Mouse (Mus musculus) intestine, embryonic 14.5 days (tissue): Measurements from ENCODE around the gene Cacng2. TPM values are rescaled to one million over a fixed set of nuclear protein-coding genes. Genes with fewer than 3 reads are reported as not detected.
"Not testable (repeated sequence)": the region's sequence is repeated elsewhere in the genome, so short reads cannot be mapped to it uniquely, and the experiment has no call there.

ENCODE experiments used
- ATAC-seq: fragments of 200-750 bp; cut with Nextera tagmentation; replicated peaks from 2 replicates; pipeline ENCODE4 v1.8.0; 2017; ENCODE audit warnings: low read depth, moderate number of reproducible peaks, moderate TSS enrichment, moderate library complexity; ENCODE audit not compliant: low FRiP score, low TSS enrichment
- DNase-seq: peaks from one replicate; pipeline ENCODE4 v3.0.0-alpha.2; 2018; ENCODE audit warnings: low spot score
- H3K27ac ChIP-seq: fragments of 300-500 bp; sonication (generic); 2 replicates; pipeline ENCODE4 v1.5.1; 2014; ENCODE audit warnings: low read depth, mild to moderate bottlenecking, control low read depth
- H3K27me3 ChIP-seq: fragments of 300-500 bp; sonication (generic); replicated peaks from 2 replicates; pipeline ENCODE4 v1.6.1; 2014; ENCODE audit warnings: low read length, control low read depth; ENCODE audit not compliant: control insufficient read depth, insufficient read depth
- H3K36me3 ChIP-seq: fragments of 300-500 bp; sonication (generic); 2 replicates; pipeline ENCODE4 v1.6.1; 2014; ENCODE audit warnings: low read length, control low read depth; ENCODE audit not compliant: control insufficient read depth, insufficient read depth
- H3K4me1 ChIP-seq: fragments of 300-500 bp; sonication (generic); replicated peaks from 2 replicates; pipeline ENCODE4 v1.6.1; 2014; ENCODE audit warnings: low read length, control low read depth, mixed read lengths; ENCODE audit not compliant: control insufficient read depth, insufficient read depth
- H3K4me2 ChIP-seq: fragments of 300-500 bp; sonication (generic); 2 replicates; pipeline ENCODE4 v1.6.1; 2014; ENCODE audit warnings: low read length
- H3K4me3 ChIP-seq: fragments of 300-500 bp; sonication (generic); 2 replicates; pipeline ENCODE4 v1.5.1; 2014; ENCODE audit warnings: low read depth, low read length, control low read depth, mixed read lengths
- H3K9ac ChIP-seq: fragments of 300-500 bp; sonication (generic); 2 replicates; pipeline ENCODE4 v1.6.1; 2014; ENCODE audit warnings: mild to moderate bottlenecking, low read length
- H3K9me3 ChIP-seq: fragments of 300-500 bp; sonication (generic); 2 replicates; pipeline ENCODE4 v1.6.1; 2016; ENCODE audit warnings: low read length, control low read depth; ENCODE audit not compliant: control insufficient read depth
- WGBS: fragments of 180-500 bp; shearing (Covaris S2); extraction: QIAGEN DNeasy Blood & Tissue Kit; methylation state at CpG from one replicate; pipeline ENCODE4 v1.1.7; 2014; 5-methylcytosine and 5-hydroxymethylcytosine counted together
- polyA plus RNA-seq: library from polyadenylated mRNA; unstranded; fragments of >200 nt; fragmentation: Nextera tagmentation; extraction: Ambion mirVana; gene quantifications from 2 replicates; pipeline ENCODE4 v1.2.1, GENCODE M21; 2014

The Cacng2 gene
- polyA plus RNA-seq, 1 experiment from 2014 or later, result 0.15 TPM

DNA sequence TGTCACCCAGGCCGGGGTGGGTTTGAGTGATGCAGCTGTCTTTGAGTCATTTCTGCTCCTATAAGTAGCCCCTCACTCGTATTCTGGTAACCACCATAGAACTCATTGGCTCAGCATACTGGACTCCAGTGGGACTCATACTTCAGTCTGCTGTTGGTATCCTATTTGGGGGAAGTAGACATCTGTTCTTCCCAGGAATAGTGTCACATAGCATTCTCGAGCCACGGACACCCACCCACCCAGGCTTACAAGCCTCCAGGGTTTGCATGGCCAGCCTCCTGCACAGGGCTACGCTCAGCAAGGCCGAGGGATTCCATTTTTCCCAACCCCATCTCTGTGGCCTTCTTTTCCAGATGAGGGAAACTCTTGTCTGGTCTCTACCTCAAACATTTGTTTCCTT is 93.3 kb downstream of the Cacng2 start:
- H3K36me3 ChIP-seq, result no peaks in the 10 kb centered on the region
- WGBS, result 79% methylated on average over 6 of the region's 6 CpGs
- H3K9me3 ChIP-seq, result no peaks in the 10 kb centered on the region
- no peak overlapping the region for H3K9ac ChIP-seq
- DNase-seq (no peak), ATAC-seq (no peak)
- no peaks in the 10 kb centered on the region for H3K4me1 ChIP-seq
- no peak overlapping the region for H3K27ac ChIP-seq
- no peaks in the 10 kb centered on the region for H3K27me3 ChIP-seq
- H3K4me3 ChIP-seq, result no peak overlapping the region
- no peak overlapping the region for H3K4me2 ChIP-seq

DNA sequence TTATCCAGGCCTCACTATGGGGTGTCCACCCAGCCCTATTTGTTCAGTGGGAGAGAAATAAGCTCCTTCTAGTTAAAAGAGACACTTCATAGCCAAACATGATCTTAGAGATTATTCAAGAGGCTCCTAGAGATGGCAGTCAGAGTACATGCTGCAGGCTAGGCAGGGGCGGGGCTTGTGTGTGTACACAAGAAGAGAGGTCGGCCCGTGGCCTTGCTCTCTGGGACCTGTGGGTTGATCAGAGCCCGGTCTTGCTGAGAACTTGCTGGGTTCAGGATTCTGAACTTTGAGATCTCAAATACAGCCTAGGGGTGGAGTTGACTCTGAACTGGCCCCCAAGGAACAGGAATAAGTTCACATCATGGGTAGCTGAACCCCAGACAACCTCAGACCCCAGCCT is 95.6 kb downstream of the Cacng2 start:
- H3K36me3 ChIP-seq, result no peaks in the 10 kb centered on the region
- H3K9ac ChIP-seq, result no peak overlapping the region
- no peaks in the 10 kb centered on the region for H3K4me1 ChIP-seq
- 52% methylated on average over 4 of the region's 4 CpGs for WGBS
- ATAC-seq, result no peak
- H3K4me3 ChIP-seq, result no peak overlapping the region
- no peak overlapping the region for H3K27ac ChIP-seq
- no peak for DNase-seq
- H3K9me3 ChIP-seq, result no peaks in the 10 kb centered on the region
- no peak overlapping the region for H3K4me2 ChIP-seq
- no peaks in the 10 kb centered on the region for H3K27me3 ChIP-seq

DNA sequence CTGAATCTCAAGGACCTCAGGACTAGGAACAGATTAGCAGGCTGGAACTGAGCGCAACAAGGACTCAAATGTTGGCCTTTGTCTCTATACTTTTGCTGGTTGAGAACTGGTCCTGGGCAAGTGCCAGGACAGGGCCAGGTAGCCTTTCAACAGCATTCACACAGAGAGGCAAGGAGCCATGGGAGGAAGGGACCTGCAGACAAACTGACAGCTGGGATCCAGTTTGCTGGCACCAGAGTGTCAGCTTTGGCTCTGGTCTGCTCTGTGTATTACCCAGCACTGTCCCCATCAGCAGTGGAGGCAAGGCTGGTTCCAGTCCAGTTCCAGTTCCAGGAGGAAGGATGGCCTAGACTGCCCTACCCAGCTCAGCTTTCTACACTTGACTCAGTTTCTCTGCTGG is 105.8 kb downstream of the Cacng2 start:
- WGBS, result 78% methylated on average over 1 of the region's 1 CpGs
- ATAC-seq, result no peak
- Histone ChIP-seq H3K27me3 (no peaks in the 10 kb centered on the region), H3K9me3 (no peaks in the 10 kb centered on the region), H3K27ac (no peak overlapping the region), H3K4me1 (no peaks in the 10 kb centered on the region), H3K4me3 (no peak overlapping the region), H3K9ac (no peak overlapping the region), H3K4me2 (no peak overlapping the region), H3K36me3 (no peaks in the 10 kb centered on the region)
- no peak for DNase-seq

DNA sequence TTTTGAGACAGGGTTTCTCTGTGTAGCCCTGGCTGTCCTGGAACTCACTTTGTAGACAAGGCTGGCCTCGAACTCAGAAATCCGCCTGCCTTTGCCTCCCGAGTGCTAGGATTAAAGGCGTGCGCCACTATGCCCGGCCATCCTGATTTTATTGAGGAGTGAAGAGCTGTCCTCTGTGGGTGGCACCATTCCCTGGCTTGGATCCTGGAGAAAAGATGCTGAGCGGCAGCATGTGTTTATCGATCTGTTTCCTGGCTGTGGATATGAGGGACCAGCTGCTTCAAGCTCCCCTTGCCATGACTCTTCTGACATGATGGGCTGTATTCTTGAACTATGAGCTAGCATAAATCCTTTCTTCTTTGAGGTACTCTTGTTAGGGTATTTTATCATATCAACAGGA is 111.6 kb downstream of the Cacng2 start:
- 90% methylated on average over 8 of the region's 8 CpGs for WGBS
- not testable (repeated sequence) for H3K4me1 ChIP-seq, H3K9me3 ChIP-seq, H3K4me2 ChIP-seq, H3K9ac ChIP-seq, ATAC-seq, H3K4me3 ChIP-seq, H3K27ac ChIP-seq, H3K36me3 ChIP-seq, DNase-seq, H3K27me3 ChIP-seq

DNA sequence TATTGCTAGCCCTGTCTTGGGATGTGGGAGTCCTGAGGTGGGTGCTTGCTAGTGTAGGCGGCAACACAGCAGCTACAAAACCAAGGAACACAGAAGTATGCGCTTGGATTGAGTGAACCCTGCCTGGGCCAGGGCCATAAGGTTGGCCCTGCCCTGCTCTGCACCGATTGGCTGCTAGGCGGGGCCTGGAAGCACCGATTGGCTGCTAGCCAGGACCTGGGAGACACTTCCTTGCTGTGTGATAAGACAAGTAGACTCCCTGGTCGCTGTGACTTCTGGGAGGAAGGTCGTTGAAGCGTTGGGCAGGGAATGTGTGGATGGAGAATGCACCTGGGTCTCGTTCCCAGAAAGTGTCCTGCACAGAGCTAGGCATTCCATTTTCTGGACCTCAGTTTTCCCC is 115.9 kb downstream of the Cacng2 start:
- Histone ChIP-seq H3K36me3 (no peaks in the 10 kb centered on the region), H3K27me3 (no peaks in the 10 kb centered on the region), H3K27ac (no peak overlapping the region), H3K4me3 (no peak overlapping the region), H3K9ac (no peak overlapping the region), H3K4me2 (no peak overlapping the region), H3K9me3 (no peaks in the 10 kb centered on the region), H3K4me1 (no peaks in the 10 kb centered on the region)
- DNase-seq (no peak), ATAC-seq (0 out of 2 replicates have a peak, but pooled peaks have one; percentile 64)
- WGBS, result 40% methylated on average over 9 of the region's 9 CpGs

DNA sequence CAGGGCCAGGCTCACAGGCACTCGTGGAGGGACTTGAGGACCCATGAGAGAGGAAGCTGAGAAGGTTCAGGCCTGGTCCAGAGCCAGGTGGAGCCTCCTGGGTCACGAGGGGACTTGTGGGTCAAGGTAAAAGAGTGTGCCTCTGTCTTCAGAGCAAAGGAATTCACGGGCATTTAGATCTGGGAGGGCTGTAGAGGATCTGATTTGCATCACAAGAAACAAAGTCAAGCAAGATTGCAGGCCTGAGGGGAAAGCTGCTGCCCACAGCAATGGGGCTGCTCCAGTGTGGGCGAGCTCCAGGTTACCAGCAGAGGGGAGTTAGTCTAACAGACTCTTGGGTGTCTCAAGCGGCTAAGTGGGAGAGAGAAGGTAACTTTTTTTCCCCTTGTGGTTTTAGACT is 118.4 kb downstream of the Cacng2 start:
- DNase-seq (no peak), ATAC-seq (no peak)
- Histone ChIP-seq H3K9ac (no peak overlapping the region), H3K4me1 (no peaks in the 10 kb centered on the region), H3K9me3 (no peaks in the 10 kb centered on the region), H3K4me2 (no peak overlapping the region), H3K27me3 (no peaks in the 10 kb centered on the region), H3K4me3 (no peak overlapping the region), H3K27ac (no peak overlapping the region), H3K36me3 (no peaks in the 10 kb centered on the region)
- 27% methylated on average over 5 of the region's 5 CpGs for WGBS

DNA sequence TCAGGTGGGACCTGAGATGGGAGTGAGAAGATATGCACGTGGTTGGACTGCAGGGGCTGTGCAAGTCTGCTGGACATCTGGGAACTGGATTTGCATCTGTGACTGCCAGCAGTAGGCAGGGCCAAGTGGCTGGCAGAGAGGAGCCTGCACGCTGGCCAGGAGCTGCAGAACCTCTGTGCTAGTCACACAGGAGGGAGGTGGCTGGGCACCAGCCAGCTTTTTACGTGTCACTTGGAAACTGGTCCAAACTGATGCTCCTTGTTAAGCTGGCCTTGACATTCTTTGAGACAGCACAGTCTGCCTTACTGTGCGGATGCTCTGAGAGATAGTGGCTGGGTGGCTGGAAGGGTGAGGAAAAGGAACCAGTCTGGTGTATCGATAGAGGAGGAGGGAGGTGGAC is 131.3 kb downstream of the Cacng2 start:
- 74% methylated on average over 5 of the region's 5 CpGs for WGBS
- ATAC-seq (no peak), DNase-seq (no peak)
- no peaks in the 10 kb centered on the region for H3K9me3 ChIP-seq
- H3K9ac ChIP-seq, result no peak overlapping the region
- H3K36me3 ChIP-seq, result no peaks in the 10 kb centered on the region
- H3K27me3 ChIP-seq, result no peaks in the 10 kb centered on the region
- H3K4me1 ChIP-seq, result no peaks in the 10 kb centered on the region
- H3K4me2 ChIP-seq, result no peak overlapping the region
- no peak overlapping the region for H3K4me3 ChIP-seq
- H3K27ac ChIP-seq, result no peak overlapping the region

DNA sequence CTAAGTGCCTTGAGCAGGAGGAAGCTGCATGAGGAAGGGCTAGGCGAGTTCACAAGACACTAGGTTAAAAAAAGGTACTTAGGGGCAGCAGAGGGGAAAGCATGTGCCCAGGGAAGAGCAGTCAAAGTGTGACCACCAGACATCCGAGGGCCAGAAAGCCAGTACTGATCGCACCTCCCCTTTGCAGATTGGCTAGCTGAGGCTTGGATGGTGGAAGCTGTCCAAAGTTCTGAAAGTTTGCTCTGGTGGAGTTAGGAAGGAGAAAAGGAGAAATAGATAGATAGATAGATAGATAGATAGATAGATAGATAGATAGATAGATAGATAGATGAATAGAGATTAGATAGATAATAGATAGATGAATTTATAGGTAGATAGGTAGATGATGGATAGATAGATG is 136.4 kb downstream of the Cacng2 start:
- H3K4me1 ChIP-seq, result no peaks in the 10 kb centered on the region
- 21% methylated on average over 3 of the region's 3 CpGs for WGBS
- DNase-seq, result no peak
- H3K9me3 ChIP-seq, result no peaks in the 10 kb centered on the region
- no peak for ATAC-seq
- H3K4me2 ChIP-seq, result no peak overlapping the region
- no peak overlapping the region for H3K4me3 ChIP-seq
- no peak overlapping the region for H3K27ac ChIP-seq
- no peaks in the 10 kb centered on the region for H3K36me3 ChIP-seq
- 0 out of 2 replicates have a peak, but pooled peaks cover 2% of the 10 kb centered on the region for H3K27me3 ChIP-seq
- H3K9ac ChIP-seq, result no peak overlapping the region

DNA sequence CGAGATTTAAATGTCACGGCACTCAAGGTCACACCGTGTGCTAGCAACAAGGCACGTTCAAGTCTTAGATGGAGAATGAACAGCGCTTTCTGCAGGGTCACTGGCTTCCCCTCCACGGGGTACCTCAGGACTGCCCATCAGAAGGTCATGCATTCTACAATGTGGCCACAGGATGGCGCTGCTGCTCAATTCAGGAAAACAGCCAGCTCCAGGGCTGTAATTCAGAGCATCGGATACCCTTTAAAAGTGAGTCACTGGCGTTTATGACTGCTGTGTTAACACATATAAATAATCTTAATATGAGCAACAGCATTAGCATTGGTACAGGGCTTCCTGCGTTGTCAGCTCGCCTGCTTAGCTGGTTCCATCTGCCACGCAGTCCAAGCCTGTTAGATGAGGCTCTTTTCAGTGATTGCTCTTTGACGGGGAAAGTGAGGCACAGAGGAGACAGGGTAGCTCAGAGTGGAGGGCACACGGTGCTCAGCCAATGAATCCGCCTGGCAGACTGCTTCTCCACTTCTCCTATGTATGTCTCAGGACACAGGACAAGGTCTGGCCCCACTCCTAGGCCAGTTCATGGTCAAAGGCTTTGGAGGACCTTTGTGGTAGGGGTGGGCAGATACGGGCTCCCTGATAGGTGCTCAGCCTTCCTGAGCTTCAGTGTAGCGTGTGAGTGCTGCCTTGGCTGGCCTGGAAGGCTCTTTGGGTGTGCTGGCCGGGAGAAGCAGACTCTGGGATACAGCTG is 137.5 kb downstream of the Cacng2 start:
- Histone ChIP-seq H3K36me3 (no peaks in the 10 kb centered on the region), H3K4me1 (no peaks in the 10 kb centered on the region), H3K4me3 (no peak overlapping the region), H3K27ac (no peak overlapping the region), H3K9me3 (no peaks in the 10 kb centered on the region), H3K4me2 (no peak overlapping the region), H3K27me3 (0 out of 2 replicates have a peak, but pooled peaks cover 2% of the 10 kb centered on the region), H3K9ac (no peak overlapping the region)
- 28% methylated on average over 18 of the region's 18 CpGs for WGBS
- DNase-seq (peak; percentile 83), ATAC-seq (no peak)
